Mouse (Mus musculus) brain, embryonic 14.5 days (tissue): ENCODE results near the gene E130218I03Rik.

ENCODE experiments used
- CTCF ChIP-seq: fragments of 200-500 bp; IDR thresholded peaks from 2 replicates; pipeline ENCODE4 v1.5.1; 2012; ENCODE audit warnings: inconsistent platforms, mild to moderate bottlenecking, moderate library complexity, borderline replicate concordance; ENCODE audit not compliant: insufficient read depth, insufficient read length; ENCODE audit errors: extremely low read depth
- POLR2A ChIP-seq: fragments of 200-500 bp; IDR thresholded peaks from 2 replicates; pipeline ENCODE4 v1.6.1; 2012; ENCODE audit warnings: mild to moderate bottlenecking, inconsistent platforms, borderline replicate concordance; ENCODE audit not compliant: poor library complexity, insufficient read depth, insufficient read length, severe bottlenecking; ENCODE audit errors: extremely low read depth

GRCm38 (mm10) chr4:134293061-134293691, 49.7 kb downstream of the E130218I03Rik start:
- no peak for TF ChIP-seq CTCF
- no peak for TF ChIP-seq POLR2A
